Mouse (Mus musculus) midbrain, postnatal 0 days (tissue): Measurements from ENCODE around the gene Gm4450. TPM values are rescaled to one million over a fixed set of nuclear protein-coding genes. Genes with fewer than 3 reads are reported as not detected.

Source experiments
- ATAC-seq: fragments of 200-750 bp; cut with Nextera tagmentation; 2 replicates; pipeline ENCODE4 v1.8.0; 2017; ENCODE audit warnings: moderate number of reproducible peaks, mild to moderate bottlenecking, moderate TSS enrichment, moderate library complexity; ENCODE audit not compliant: low FRiP score
- DNase-seq: peaks from one replicate; pipeline ENCODE4 v3.0.0-alpha.2; 2015; ENCODE audit warnings: low spot score
- H3K27ac ChIP-seq: fragments of 300-500 bp; sonication (generic); 2 replicates; pipeline ENCODE4 v1.5.1; 2014; ENCODE audit warnings: low read depth, mild to moderate bottlenecking, low read length, mixed read lengths
- H3K27me3 ChIP-seq: fragments of 300-500 bp; sonication (generic); 2 replicates; pipeline ENCODE4 v1.6.1; 2014; ENCODE audit warnings: low read length, control low read depth, mixed read lengths; ENCODE audit not compliant: insufficient read depth
- H3K36me3 ChIP-seq: fragments of 300-500 bp; sonication (generic); 2 replicates; pipeline ENCODE4 v1.6.1; 2014; ENCODE audit warnings: low read length, control low read depth, mixed read lengths; ENCODE audit not compliant: insufficient read depth
- H3K4me1 ChIP-seq: fragments of 300-500 bp; sonication (generic); 2 replicates; pipeline ENCODE4 v1.6.1; 2014; ENCODE audit warnings: mild to moderate bottlenecking, control low read depth, antibody characterized with exemption, low read length, mixed read lengths; ENCODE audit not compliant: insufficient read depth
- H3K4me2 ChIP-seq: fragments of 300-500 bp; sonication (generic); 2 replicates; pipeline ENCODE4 v1.6.1; 2014; ENCODE audit warnings: low read depth, mild to moderate bottlenecking, low read length, mixed read lengths; ENCODE audit not compliant: poor library complexity, severe bottlenecking
- H3K4me3 ChIP-seq: fragments of 300-500 bp; sonication (generic); 2 replicates; pipeline ENCODE4 v1.5.1; 2014; ENCODE audit warnings: low read depth, mild to moderate bottlenecking, low read length, moderate library complexity
- H3K9ac ChIP-seq: fragments of 300-500 bp; sonication (generic); replicated peaks from 2 replicates; pipeline ENCODE4 v1.6.1; 2014; ENCODE audit warnings: mild to moderate bottlenecking, low read length, moderate library complexity, mixed read lengths; ENCODE audit not compliant: poor library complexity, severe bottlenecking
- H3K9me3 ChIP-seq: fragments of 300-500 bp; sonication (generic); 2 replicates; pipeline ENCODE4 v1.6.1; 2016; ENCODE audit warnings: low read length, control low read depth
- CTCF ChIP-seq: IDR thresholded peaks from 2 replicates; pipeline ENCODE4 v1.5.1; 2016; ENCODE audit warnings: antibody characterized with exemption, mild to moderate bottlenecking
- WGBS: fragments of 180-500 bp; shearing (Covaris S2); extraction: QIAGEN DNeasy Blood & Tissue Kit; methylation state at CpG from one replicate; pipeline ENCODE4 v1.1.7; 2014; 5-methylcytosine and 5-hydroxymethylcytosine counted together
- polyA plus RNA-seq: library from polyadenylated mRNA; unstranded; fragments of >200 nt; fragmentation: Nextera tagmentation; extraction: Ambion mirVana; gene quantifications from 2 replicates; pipeline ENCODE4 v1.2.1, GENCODE M21; 2015
- total RNA-seq: library from RNA; depleted of rRNA; stranded (reverse); fragments of >200 nt; gene quantifications from 2 replicates; pipeline ENCODE4 v1.2.3, GENCODE M21; 2014

Gm4450 gene
- total and polyA plus RNA-seq, 2 experiments from 2014 or later, result not detected

DNA sequence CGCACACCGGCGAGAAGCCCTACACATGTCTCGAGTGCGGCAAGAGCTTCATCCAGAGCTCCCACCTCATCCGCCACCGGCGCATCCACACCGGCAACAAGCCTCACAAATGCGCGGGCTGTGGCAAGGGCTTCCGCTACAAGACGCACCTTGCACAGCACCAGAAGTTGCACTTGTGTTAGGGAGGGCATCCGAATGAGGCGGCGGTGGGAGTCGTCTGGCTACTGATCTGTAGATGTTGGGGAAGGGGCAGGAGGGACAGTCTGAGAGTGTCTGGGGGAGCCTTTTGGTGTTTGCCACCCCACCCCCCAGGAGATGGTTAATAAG lies 28.5 kb downstream of the Gm4450 start:
- TF ChIP-seq CTCF, result no peak
- H3K27me3 ChIP-seq, result no peaks in the 10 kb centered on the region
- 13% methylated on average over 17 of the region's 17 CpGs for WGBS
- DNase-seq (no peak), ATAC-seq (no peak)
- no peak overlapping the region for H3K27ac ChIP-seq
- H3K4me1 ChIP-seq, result peaks cover 7% of the 10 kb centered on the region; the same call in 1 of the 2 replicates
- H3K4me2 ChIP-seq, result peak overlapping the region; percentile 56
- H3K36me3 ChIP-seq, result peaks cover 7% of the 10 kb centered on the region; the same call in 1 of the 2 replicates
- H3K4me3 ChIP-seq, result peak overlapping the region; percentile 51
- H3K9me3 ChIP-seq, result no peaks in the 10 kb centered on the region
- H3K9ac ChIP-seq, result peak overlapping the region; percentile 64

DNA sequence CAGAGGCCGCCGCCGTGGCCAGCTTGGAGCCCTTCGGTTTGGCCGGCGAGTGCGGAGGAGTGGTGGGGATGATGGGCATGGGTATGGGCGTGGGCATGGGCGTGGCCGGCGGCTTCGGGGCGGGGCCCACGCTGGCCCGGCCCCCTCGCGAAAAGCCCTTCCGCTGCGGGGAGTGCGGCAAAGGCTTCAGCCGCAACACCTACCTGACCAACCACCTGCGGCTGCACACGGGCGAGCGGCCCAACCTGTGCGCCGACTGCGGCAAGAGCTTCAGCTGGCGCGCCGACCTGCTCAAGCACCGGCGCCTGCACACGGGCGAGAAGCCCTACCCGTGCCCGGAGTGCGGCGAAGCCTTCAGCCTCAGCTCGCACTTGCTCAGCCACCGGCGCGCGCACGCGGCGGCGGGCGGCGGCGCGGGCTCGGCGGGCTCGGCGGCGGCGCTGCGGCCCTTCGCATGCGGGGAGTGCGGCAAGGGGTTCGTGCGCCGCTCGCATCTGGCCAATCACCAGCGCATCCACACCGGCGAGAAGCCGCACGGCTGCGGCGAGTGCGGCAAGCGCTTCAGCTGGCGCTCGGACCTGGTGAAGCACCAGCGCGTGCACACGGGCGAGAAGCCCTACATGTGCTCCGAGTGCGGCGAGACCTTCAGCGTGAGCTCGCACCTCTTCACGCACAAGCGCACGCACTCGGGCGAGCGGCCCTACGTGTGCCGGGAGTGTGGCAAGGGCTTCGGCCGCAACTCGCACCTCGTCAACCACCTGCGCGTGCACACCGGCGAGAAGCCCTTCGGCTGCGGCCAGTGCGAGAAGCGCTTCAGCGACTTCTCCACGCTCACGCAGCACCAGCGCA lies 29.1 kb downstream of the Gm4450 start:
- peak; percentile 92 for ATAC-seq
- peak overlapping the region; percentile 57 for H3K27ac ChIP-seq
- 2% methylated on average over 104 of the region's 110 CpGs for WGBS

DNA sequence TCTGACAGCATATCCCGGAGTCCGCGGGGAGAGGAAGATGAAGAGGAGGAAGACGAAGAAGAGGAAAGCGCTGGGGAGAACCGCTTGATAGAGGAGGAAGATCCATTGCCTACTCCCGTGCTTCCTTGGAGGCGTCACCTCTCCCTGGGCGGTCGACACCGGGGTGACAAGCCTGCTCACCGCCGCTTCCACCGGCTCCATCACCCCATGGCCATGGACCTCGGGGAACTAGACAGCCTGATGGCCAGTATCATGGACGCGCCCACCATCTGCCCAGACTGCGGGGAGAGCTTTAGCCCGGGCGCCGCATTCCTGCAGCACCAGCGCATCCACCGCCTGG lies 29.7 kb downstream of the Gm4450 start:
- H3K9me3 ChIP-seq, result no peaks in the 10 kb centered on the region
- H3K27ac ChIP-seq, result peak overlapping the region; percentile 57
- no peaks in the 10 kb centered on the region for H3K27me3 ChIP-seq
- peak overlapping the region; percentile 51 for H3K4me3 ChIP-seq
- H3K9ac ChIP-seq, result peak overlapping the region; percentile 64
- peaks cover 7% of the 10 kb centered on the region; the same call in 1 of the 2 replicates for H3K4me1 ChIP-seq
- DNase-seq (no peak), ATAC-seq (no peak)
- 10% methylated on average over 23 of the region's 23 CpGs for WGBS
- peaks cover 7% of the 10 kb centered on the region; the same call in 1 of the 2 replicates for H3K36me3 ChIP-seq
- H3K4me2 ChIP-seq, result peak overlapping the region; percentile 56
- no peak for TF ChIP-seq CTCF

More for the DNA sequence above, 29.1 kb downstream of the Gm4450 start:
- Histone ChIP-seq H3K4me2 (peak overlapping the region; percentile 56), H3K4me1 (peaks cover 7% of the 10 kb centered on the region; the same call in 1 of the 2 replicates), H3K9me3 (no peaks in the 10 kb centered on the region), H3K36me3 (peaks cover 7% of the 10 kb centered on the region; the same call in 1 of the 2 replicates), H3K4me3 (peak overlapping the region; percentile 51), H3K27me3 (no peaks in the 10 kb centered on the region), H3K9ac (peak overlapping the region; percentile 64)
- peak; percentile 81 for DNase-seq
- no peak for TF ChIP-seq CTCF

DNA sequence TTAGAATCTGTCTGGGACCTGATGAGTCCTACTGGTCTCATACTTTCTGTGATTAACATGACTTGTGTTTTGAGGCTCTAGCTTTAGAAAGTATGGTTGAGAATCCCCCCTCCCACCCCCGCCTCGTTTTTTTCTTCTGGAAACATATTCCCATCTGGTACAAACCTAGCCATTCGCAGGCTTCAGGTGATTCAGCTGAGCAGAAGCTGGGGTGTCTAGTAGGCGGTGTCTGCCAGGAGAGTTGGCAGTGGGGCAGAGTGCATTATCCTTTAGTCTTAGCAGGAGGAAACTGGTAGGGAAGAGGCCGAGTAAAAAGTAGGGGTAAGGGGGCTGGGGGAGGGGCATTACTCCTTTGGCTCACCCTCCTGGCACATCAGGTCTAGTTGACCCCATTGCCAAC lies 30.2 kb downstream of the Gm4450 start:
- no peak for TF ChIP-seq CTCF
- Histone ChIP-seq H3K4me3 (peak overlapping the region; percentile 51; the same call in 1 of the 2 replicates), H3K9me3 (no peaks in the 10 kb centered on the region), H3K36me3 (peaks cover 7% of the 10 kb centered on the region; the same call in 1 of the 2 replicates), H3K4me2 (peak overlapping the region; percentile 56), H3K9ac (no peak overlapping the region), H3K27me3 (no peaks in the 10 kb centered on the region), H3K27ac (no peak overlapping the region), H3K4me1 (peaks cover 7% of the 10 kb centered on the region; the same call in 1 of the 2 replicates)
- WGBS, result 53% methylated on average over 5 of the region's 5 CpGs
- no peak for ATAC-seq
- DNase-seq, result no peak

DNA sequence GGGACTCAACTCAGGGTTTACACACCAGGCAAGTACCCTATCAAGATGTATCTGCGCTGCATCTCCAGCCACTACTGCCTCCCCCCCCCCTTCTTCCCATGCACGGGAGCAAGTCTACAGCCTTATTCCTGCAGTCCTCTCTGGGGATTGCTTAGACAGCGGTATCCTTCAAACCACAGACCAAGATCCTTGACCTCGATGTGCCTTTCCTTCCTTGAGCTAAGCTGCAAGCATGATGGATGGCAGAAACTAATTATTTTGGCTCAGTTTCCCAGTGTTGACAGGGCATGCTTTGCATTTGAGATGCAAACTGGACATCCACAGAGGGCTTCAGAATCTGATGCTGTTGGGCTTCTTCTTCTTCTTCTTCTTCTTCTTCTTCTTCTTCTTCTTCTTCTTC lies 34.0 kb downstream of the Gm4450 start:
- Histone ChIP-seq H3K9me3 (no peaks in the 10 kb centered on the region), H3K4me1 (no peaks in the 10 kb centered on the region; the same call in 1 of the 2 replicates), H3K27ac (no peak overlapping the region), H3K4me2 (no peak overlapping the region), H3K36me3 (peaks cover 7% of the 10 kb centered on the region; the same call in 1 of the 2 replicates), H3K4me3 (no peak overlapping the region), H3K27me3 (no peaks in the 10 kb centered on the region), H3K9ac (no peak overlapping the region)
- DNase-seq (no peak), ATAC-seq (no peak)
- no peak for TF ChIP-seq CTCF
- WGBS, result 97% methylated on average over 4 of the region's 4 CpGs

DNA sequence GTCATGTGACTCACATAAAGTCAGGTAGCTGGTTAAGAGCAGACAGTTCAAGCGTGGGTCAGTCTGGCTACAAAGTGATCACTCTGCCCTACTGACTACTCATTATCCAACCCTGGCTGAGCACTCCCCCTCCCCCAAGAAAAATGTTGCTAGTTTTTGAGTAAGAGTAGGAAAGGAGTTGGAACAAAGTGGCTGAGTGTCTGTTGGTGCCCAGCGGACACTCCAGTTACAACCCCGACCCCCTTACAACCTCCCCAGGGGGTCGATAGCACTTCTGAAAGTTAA lies 37.2 kb downstream of the Gm4450 start:
- ATAC-seq, result no peak
- TF ChIP-seq CTCF, result no peak
- WGBS, result 58% methylated on average over 4 of the region's 4 CpGs
- Histone ChIP-seq H3K27me3 (no peaks in the 10 kb centered on the region), H3K4me3 (no peak overlapping the region), H3K4me2 (no peak overlapping the region), H3K9ac (no peak overlapping the region), H3K27ac (no peak overlapping the region), H3K4me1 (no peaks in the 10 kb centered on the region), H3K36me3 (no peaks in the 10 kb centered on the region; the same call in 1 of the 2 replicates), H3K9me3 (no peaks in the 10 kb centered on the region)
- no peak for DNase-seq
